Mouse (Mus musculus): ENCODE data around the gene Rpl18a.
"Not testable (repeated sequence)": the region's sequence is repeated elsewhere in the genome, so short reads cannot be mapped to it uniquely, and the experiment has no call there.

The Rpl18a gene

DNA sequence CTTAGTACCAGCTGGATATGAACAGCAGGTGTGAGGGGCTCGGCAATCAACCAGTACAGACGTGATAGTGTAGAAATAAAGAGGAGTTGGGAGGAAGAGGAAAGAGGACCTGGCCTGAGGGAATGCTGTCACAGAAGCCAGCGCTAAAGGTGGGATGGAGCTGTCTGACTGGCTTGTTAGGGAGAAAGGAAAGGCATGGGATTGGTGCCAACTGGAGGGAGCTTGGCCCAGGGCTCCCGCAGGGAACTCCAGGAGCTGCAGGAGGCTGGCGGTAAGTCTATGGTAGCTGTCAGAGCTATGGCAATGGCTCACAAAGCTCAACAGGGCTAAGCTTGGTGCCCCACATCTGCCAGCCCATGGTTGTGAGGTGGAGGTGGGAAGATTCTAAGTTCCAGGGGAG, 5.0 kb upstream of the Rpl18a start:
- no peak for DNase-seq

DNA sequence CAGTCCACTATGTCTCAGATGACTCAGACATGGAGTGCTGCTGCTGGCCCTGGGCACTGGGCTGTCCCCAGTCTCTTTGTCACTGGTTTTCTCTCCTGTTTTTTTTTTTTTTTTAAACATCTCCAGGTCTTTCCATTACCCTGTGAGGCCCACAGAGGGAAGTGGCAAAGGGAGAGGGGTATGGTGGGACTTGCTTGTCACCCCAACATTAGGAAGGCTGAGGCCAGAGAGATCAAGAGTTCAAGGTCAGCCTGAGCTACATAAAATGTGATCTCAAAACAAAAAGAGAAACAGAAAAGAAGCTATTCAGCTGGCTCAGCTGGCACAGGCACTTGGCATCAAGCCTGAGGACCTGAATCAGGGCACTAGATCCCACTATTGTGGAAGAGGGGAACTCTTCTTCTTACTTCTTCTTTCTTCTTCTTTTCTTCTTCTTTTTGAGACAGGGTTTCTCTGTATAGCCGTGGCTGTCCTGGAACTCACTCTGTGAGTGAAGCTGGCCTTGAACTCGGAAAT, 3.7 kb upstream of the Rpl18a start:
- DNase-seq: no peak

DNA sequence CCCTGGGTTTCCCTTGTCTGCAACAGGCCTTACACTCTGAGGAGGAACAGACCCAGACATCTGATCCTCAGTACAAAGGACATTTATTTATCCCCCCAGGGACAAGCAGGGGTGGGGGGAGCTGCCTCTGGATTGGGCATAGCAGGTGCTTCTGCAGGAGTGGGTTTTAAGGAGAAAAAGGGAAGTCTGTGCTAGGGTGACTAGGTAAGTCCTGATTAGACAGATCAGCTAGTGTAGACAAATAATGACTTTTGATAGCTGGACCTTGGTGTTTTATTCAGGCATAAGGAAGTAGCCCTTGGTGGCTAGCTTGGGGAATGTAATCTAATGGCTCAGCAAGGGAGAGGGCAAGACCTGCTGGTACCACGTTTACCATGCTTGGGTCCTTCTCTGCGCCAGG, 2.0 kb upstream of the Rpl18a start:
- DNase-seq: no peak

GRCm38 (mm10) chr8:70898661-70899198, 1.5 kb upstream of the Rpl18a start:
- no peak for DNase-seq

DNA sequence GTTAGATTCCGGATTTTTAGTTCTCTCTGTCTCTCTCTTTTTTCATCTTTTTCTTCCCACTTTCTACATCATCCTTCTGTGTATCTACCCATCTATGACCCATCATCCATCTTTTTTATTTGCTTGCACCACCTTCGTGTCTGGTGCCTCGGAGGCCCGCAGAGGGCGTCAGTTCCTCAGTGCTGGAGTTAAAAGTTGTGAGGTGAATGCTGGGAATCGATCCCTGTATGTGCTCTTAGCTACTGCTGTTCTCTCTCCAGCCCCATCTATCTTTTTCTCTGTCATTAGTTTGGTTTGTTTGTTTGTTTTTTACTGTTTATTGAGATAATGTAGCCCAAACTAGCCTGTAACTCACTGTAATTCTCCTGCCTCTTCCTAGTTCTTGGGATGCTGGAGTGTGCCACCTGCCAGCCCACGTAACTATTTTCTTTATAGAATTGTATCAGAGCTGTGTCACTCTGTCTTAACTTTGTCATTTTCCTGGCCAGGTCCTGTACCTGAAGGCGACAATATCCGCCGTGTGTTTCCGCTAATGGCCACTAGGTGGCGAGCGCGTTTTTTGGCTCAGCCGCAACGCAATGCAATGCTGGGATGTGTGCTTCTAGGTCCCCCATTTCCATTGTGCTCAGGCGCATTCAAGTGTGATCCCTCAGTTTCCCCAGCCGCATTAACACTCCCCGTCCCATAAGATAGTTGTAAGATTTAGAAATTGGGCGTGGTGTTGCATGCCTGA, 635 bp upstream of the Rpl18a start:
- peak; percentile 90 for DNase-seq

- no peak for DNase-seq
Measured at GRCm38 (mm10) chr8:70896316-70897020, 744 bp downstream of the Rpl18a start.

DNA sequence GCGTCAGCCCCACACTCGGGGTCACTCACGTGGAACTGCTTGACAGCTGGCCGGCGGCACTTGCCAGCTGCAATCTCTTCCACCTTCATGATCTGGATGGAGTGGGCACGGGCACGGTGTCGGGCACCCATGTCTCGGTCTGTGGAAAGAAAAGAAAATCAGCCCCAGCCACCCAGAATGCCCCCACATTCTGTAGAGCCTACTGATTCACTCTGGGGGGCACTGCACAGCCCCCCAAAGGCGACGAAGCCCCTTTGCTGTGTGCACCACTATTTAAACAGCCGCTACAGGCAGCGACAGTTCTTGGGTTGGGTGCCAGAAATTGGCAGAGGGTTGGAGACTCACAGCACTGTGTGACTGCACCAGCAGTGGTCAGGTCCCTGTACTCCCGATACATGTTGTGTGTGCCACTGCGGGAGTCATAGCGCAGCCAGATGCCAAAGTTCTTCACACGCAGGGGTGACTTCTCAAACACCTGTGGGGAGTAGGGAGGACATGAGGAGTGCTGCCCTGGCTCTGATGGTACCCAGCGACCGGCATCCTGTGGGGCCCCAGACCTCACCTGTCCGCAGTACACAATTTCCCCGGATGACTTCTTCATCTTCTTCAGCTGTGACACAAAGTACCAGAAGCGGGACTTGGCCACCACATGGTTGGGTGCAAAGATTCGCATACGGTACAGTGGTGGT, 1.5 kb downstream of the Rpl18a start:
- DNase-seq: not testable (repeated sequence)

DNA sequence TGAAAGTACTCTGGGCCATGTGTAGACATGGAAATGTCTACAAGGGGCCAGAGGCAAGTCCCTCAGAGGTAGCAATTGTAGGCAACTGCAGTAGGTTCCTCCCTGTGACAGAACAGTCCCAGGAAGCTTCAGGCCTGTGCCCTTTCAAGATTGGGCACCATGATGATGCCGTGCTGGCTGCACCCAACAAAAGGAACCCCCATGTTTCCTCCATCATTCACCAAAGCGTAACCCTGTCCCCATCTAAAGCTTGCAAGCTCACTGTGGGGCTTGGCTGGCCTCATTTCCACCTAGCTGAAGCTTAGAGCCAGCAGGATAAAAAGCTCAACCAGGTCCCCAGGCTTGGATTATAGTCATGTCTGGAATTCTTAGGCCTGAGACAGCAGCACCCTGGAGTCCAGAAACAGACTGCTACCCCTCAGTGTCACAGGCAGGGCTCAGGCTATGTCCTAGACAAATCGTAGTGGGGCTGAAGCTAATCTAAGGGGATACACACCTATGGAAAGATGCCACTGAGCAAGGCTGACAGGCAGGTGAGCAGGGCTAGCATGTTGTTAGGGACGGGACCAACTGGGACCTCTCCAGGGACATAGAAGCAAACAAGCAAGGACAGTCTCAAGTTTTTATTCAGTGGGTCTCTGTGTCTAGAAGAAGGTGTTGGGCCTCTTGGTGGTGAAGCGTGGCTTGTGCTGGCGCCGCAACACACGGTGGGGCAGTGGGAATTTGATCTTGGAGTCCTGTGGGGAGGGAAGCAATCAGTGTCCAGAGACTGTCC, 2.3 kb downstream of the Rpl18a start:
- no peak for DNase-seq

DNA sequence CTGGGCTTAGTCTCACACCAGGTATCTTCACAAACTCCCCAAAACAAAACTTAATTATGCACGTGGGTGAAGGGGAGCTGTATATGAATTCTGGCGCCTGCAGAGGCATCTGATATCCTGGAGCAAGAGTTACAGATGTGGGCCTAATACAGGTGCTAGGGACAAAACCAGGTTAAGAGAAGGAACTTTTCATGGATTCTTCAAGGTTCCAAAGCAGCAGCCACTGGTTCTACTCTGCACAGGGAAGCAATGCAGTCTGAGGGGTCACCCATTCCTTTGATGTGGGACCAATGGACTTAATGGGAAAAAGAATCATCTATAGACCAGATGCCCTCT, 2.9 kb downstream of the Rpl18a start:
- DNase-seq: no peak

GRCm38 (mm10) chr8:70893656-70894384, 3.4 kb downstream of the Rpl18a start:
- peak; percentile 84 for DNase-seq

- DNase-seq: no peak
Measured at GRCm38 (mm10) chr8:70892896-70893655, 4.1 kb downstream of the Rpl18a start.

- no peak for DNase-seq
Measured at GRCm38 (mm10) chr8:70892022-70892895, 5.0 kb downstream of the Rpl18a start, which contains the start of gene Slc5a5. Gene Slc5a5, minus strand, starts transcription at chr8:70892757.

DNA sequence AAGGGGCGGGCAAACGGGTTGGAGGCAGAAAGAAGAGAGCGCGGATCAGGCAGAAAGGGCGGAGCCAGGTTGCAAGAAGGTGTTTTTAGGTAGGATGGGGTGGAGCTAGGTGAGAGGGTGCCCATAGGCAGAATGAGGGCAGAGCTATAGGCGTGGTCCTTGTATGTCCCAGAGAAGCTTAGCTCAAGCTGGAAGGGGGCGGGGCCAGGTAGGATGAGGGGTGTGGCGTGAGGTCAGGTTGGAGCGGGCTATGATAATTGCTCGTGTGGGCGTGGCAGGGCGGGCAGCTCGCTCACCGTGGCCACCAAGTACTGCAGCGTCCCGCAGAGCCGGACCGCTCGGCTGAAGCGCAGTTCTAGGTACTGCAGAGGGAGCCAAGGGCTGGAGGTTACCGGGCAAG, 5.9 kb downstream of the Rpl18a start:
- DNase-seq: no peak

- no peak for DNase-seq
Measured at GRCm38 (mm10) chr8:70890656-70891055, 6.6 kb downstream of the Rpl18a start.

DNA sequence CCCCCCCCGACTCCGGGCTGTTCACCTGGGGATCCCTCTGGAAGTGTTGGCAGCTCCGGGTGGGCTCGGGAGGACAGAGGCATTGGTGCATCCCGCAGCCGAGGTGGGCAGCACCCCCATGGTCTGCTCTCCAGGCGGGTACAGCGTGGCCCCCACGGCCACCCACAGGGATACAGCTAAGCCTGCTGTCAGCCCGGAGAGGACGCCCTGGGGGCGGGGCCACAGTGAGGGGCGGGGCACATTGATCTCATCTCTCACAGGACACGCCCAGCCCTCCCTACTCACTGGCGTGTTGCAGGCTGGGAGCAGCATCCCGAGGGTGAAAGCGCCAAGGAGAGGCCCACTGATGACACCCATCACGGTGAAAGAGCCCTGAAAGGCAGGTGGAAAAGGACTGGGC, 9.5 kb downstream of the Rpl18a start:
- no peak for DNase-seq

- no peak for DNase-seq
Measured at GRCm38 (mm10) chr8:70885612-70886011, 11.6 kb downstream of the Rpl18a start.

- no peak for DNase-seq
Measured at GRCm38 (mm10) chr8:70884683-70885082, 12.5 kb downstream of the Rpl18a start.

DNA sequence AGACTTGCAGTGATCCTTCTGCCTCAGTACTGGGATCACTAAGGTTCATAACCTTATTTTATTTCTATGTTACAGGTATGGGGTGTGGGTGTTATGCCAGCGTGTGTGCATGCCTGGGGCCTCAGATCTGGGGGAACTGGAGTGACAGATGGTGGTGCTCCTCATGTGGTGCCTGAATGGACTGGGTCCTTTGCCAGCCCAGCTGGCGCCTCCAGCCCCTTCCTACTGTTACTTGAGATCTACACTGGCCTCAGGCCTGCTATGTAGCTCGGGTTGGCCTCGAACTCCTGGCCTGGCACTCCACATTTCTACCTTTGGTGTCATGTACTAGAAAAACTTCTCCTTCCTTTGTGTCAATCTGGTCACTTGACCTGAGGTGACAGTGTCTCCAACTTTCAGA, 13.0 kb downstream of the Rpl18a start:
- no peak for DNase-seq

DNA sequence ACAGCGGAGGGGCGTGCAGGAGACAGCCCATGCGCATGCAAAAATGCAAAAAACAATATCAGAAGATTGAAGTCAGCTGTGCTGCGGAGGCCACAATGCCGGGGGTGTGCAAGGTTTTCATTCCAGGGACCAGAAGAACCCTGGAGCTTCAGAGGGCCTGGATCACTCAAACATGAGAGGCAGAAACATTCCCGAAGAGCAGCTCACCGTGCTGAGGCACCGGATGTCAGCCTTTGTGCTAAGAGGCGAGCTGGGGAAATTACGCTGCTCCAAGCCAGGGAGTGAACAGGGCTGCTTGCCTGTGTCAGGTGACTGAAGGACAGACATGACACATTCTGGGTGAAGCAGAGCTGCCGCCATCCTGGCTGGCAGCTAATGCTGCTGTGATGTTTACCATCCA, 16.7 kb downstream of the Rpl18a start:
- DNase-seq: no peak

DNA sequence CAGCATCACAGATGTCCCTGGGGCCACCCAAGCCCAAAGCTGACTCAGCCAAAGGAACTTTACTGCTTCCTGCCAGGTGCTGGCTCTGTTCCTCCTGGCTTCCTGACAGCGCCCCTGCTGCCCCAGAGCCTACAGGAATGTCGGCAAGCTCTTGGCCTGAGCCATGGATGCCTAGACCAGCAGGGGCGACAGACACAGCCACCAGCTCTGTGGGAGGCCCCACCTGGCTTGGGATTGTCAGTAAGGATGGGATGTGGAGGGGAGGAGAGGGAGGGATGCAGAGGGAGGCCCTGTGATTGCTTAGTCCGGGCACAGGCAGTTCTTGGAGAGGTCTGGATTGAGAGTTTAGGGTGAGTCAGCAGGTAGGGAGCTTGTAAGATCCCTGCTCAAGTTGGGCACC, 17.1 kb downstream of the Rpl18a start:
- no peak for DNase-seq
